Mouse (Mus musculus): ENCODE data around the gene Plxnb3.

Gene Plxnb3

DNA sequence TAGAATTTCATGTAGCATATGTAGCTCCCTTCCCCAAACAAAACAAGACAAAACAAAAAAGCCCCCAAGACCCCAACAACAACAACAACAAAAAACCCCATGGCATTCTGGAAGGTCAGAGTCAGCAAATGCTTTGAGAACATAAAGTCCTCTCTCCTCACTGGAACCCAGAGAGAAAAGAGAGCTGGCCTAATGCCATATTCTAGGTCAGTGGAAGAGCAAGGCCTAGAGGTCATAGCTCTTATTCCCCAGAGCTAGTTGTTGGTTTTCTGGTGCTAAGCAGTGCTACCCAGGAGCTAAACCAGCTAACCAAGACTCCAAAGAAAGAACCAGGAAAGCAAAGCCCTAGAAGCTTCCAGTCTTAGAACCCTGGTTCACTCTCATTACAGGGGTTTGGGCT lies 28.8 kb downstream of the Plxnb3 start:
- no peak for DNase-seq (ENCODE audit: low spot score)

GRCm38 (mm10) chrX:73786364-73787224 lies 29.7 kb downstream of the Plxnb3 start, which contains the start of the genes Idh3g and Ssr4:
Gene Idh3g, minus strand, starts transcription at chrX:73786897.
Gene Ssr4, plus strand, starts transcription at chrX:73787028.
- peak; percentile 86 for DNase-seq (ENCODE audit: low spot score)

DNA sequence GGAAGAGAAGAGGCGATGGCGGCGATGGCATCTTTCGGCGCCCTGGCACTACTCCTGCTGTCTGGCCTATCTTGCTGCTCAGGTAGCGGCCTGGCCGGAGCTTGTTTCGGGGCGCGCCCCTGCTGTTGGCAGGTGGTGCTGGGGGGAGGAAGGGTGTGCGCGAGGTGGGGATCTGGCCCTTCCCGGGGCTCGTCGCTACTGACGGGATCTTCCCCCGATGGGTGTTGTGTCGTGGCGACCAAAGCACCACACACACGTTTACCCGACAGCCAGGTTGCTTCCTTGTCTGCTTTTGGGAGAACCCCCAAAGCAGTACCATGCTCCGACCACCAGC lies 30.3 kb downstream of the Plxnb3 start:
- DNase-seq (ENCODE audit: low spot score), result no peak

DNA sequence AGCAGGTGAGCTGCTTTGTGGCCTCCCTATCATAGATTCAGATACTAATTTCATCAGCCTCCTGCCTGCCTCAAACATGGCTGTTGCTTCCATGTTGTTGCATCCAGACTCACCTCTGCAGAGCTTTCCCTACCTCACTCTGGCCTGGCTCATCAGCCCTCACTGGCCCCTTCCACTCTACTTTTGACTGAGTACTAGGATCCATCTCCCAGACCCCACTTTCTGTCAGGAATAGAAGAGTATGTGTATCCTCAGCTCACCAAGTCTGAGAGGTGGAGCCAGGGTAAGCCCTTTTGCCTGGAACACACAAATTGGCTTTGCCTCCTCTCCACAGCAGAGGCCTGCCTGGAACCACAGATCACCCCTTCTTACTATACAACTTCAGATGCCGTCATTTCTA lies 31.6 kb downstream of the Plxnb3 start:
- DNase-seq (ENCODE audit: low spot score), result no peak

DNA sequence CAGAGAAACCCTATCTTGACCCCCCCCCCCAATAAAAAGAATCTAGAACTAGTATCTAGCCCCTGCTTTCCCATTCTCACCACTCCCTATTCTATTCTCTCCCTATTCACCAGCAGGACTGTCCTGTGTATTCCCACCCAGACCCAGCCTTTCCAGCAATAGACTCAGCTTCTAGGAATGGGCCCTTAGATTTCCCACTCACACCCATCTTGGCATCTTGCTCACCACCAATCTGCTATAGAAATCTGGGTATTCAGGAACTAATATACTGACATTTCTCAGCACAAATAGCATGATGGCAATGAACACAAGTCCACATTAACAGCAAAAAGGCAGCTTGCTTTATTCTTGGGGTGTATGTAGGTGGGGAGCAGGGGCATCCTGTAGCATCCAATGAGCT lies 36.1 kb downstream of the Plxnb3 start:
- no peak for DNase-seq (ENCODE audit: low spot score)

GRCm38 (mm10) chrX:73793505-73793904 lies 36.6 kb downstream of the Plxnb3 start:
- no peak for DNase-seq (ENCODE audit: low spot score)

GRCm38 (mm10) chrX:73797511-73797910 lies 40.6 kb downstream of the Plxnb3 start:
- DNase-seq (ENCODE audit: low spot score), result no peak

GRCm38 (mm10) chrX:73798502-73798901 lies 41.6 kb downstream of the Plxnb3 start:
- DNase-seq (ENCODE audit: low spot score), result peak; percentile 70

DNA sequence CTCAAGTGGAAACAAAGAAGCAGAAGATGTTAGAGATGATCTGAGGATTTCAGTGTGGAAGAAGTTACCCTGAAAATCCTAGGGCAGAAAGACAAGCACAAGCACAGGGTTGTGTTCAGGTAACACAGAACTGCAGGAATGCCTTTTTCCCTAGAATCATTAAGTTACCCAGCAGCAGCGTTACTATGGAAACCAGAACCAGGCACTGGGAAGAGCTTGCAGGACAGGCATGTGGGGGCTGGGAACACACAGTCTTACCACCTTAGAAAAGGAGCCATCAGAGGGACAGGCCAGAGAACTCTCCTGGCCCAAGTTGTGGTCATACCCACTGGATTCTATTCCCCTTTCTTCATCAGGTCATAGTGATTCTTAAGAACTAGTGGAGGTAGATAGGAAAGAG lies 48.9 kb downstream of the Plxnb3 start:
- no peak for DNase-seq (ENCODE audit: low spot score)

DNA sequence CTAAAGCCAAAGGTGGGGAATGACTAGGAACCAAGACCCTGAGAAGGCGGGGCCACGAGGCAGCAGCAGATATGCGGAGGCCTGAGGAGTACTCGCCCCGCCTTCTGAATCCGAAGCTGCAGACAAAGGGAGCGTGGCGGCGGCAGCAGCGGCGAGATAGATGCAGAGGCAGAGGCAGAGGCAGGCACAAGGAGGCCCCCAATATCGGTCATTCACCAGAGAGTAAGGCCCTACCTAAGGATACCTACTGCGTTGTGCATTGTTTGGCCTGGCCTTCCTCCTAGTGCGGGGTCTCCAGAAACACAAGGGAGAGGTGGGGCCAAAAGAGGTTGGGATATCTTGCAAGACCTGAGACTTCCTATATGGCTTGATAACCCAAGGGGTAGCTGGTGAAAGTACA lies 58.2 kb downstream of the Plxnb3 start:
- no peak for DNase-seq (ENCODE audit: low spot score)

DNA sequence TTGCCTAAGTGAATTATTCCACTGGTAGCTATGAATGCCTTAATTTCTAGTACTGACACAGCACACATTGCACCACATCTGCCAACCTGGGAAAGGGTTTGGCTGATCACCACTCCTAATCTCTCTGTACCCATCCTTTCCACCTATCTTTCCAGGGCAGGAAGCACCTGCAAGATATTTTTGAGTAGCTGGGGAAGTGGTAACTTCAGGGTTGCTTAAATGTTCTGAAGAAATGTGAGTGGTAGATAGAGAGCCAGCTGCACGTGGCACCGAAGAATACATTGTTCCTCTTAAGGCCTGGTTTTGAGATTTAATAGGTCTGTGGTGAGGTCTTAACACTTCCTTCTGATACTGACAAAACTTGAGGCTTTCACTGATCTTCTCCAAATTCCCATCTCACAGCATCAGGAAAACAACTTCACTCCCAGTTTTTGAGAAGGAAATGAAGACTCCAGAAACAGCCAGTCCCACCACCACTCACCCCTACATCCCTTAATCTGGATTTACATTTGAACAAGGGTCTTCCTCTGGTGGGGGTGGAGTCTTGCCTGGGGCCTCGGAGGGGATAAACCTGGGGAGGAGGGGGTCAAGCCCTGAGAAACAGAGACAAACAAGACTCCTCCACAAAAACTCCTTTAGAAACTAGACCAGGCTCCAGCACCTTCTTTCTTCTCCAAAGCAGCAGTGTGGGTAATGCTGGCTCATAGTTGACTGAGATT lies 59.9 kb downstream of the Plxnb3 start:
- DNase-seq (ENCODE audit: low spot score), result no peak
